Mouse (Mus musculus) myocyte (in vitro differentiated cells): ENCODE measurements at regions not wholly inside any gene's neighbourhood (a gene's known extent, or its start where the extent isn't known, plus 50 kb on each side); places are given as distances from the start of the nearest gene placed in this dataset.

Experiments
- H3K27me3 ChIP-seq: one replicate; pipeline ENCODE4 v1.6.1; 2011; ENCODE audit not compliant: control insufficient read depth, insufficient read depth, insufficient read length
- H3K36me3 ChIP-seq: one replicate; pipeline ENCODE4 v1.6.1; 2011; ENCODE audit not compliant: control insufficient read depth, insufficient read depth
- H3K4me2 ChIP-seq: one replicate; pipeline ENCODE4 v1.6.1; 2011; ENCODE audit warnings: low read depth, control low read depth
- H3K4me3 ChIP-seq: one replicate; pipeline ENCODE4 v1.5.1; 2011; ENCODE audit warnings: mild to moderate bottlenecking, control low read depth, moderate library complexity
- H3K79me2 ChIP-seq: one replicate; pipeline ENCODE4 v1.6.1; 2011; ENCODE audit not compliant: control insufficient read depth, insufficient read depth
- H3ac ChIP-seq: one replicate; pipeline ENCODE4 v1.6.1; 2011; ENCODE audit not compliant: control insufficient read depth, insufficient read length
- CEBPB ChIP-seq: IDR thresholded peaks from 2 replicates; pipeline ENCODE4 v1.6.1; 2011; ENCODE audit warnings: mild to moderate bottlenecking, moderate library complexity; ENCODE audit not compliant: poor library complexity, insufficient read depth, severe bottlenecking
- E2F4 ChIP-seq: IDR thresholded peaks from one replicate; pipeline ENCODE4 v1.6.1; 2011; ENCODE audit warnings: mild to moderate bottlenecking, control low read depth, moderate library complexity; ENCODE audit not compliant: insufficient read depth
- MAX ChIP-seq: IDR thresholded peaks from one replicate; pipeline ENCODE4 v1.6.1; 2011; ENCODE audit warnings: low read depth, mild to moderate bottlenecking, control low read depth
- MYOD1 ChIP-seq, 3 experiments: IDR thresholded peaks; one replicate each; pipeline ENCODE4 v1.6.1; 2011; ENCODE audit warnings: control low read depth in 2 of 3, low read depth in 2 of 3, mild to moderate bottlenecking in 2 of 3, moderate library complexity in 1 of 3; ENCODE audit not compliant: insufficient read length in 2 of 3, control insufficient read depth in 1 of 3
- MYOG ChIP-seq, 3 experiments: IDR thresholded peaks; one replicate each; pipeline ENCODE4 v1.6.1; 2011; ENCODE audit warnings: control low read depth in 2 of 3, low read depth in 2 of 3, mild to moderate bottlenecking in 2 of 3; ENCODE audit not compliant: insufficient read length in 2 of 3, control insufficient read depth in 1 of 3, insufficient read depth in 1 of 3
- POLR2A ChIP-seq: IDR thresholded peaks from one replicate; pipeline ENCODE4 v1.6.1; 2011; ENCODE audit warnings: low read depth, mild to moderate bottlenecking, control low read depth, moderate library complexity; ENCODE audit not compliant: insufficient read length
- POLR2AphosphoS2 ChIP-seq: IDR thresholded peaks from one replicate; pipeline ENCODE4 v1.6.1; 2011; ENCODE audit warnings: low read depth, control low read depth; ENCODE audit not compliant: insufficient read length
- REST ChIP-seq: IDR thresholded peaks from one replicate; pipeline ENCODE4 v1.6.1; 2011; ENCODE audit warnings: mild to moderate bottlenecking, control low read depth, moderate library complexity; ENCODE audit not compliant: insufficient read depth, insufficient read length
- SRF ChIP-seq: IDR thresholded peaks from one replicate; pipeline ENCODE4 v1.6.1; 2011; ENCODE audit warnings: low read depth; ENCODE audit not compliant: control insufficient read depth, insufficient read length
- TCF12 ChIP-seq: IDR thresholded peaks from one replicate; pipeline ENCODE4 v1.6.1; 2011; ENCODE audit warnings: mild to moderate bottlenecking, control low read depth; ENCODE audit not compliant: poor library complexity, insufficient read depth, severe bottlenecking
- TCF3 ChIP-seq: IDR thresholded peaks from one replicate; pipeline ENCODE4 v1.6.1; 2011; ENCODE audit warnings: low read depth, control low read depth; ENCODE audit not compliant: insufficient read length
- USF1 ChIP-seq: IDR thresholded peaks from one replicate; pipeline ENCODE4 v1.6.1; 2011; ENCODE audit warnings: low read depth, mild to moderate bottlenecking, control low read depth, moderate library complexity

DNA sequence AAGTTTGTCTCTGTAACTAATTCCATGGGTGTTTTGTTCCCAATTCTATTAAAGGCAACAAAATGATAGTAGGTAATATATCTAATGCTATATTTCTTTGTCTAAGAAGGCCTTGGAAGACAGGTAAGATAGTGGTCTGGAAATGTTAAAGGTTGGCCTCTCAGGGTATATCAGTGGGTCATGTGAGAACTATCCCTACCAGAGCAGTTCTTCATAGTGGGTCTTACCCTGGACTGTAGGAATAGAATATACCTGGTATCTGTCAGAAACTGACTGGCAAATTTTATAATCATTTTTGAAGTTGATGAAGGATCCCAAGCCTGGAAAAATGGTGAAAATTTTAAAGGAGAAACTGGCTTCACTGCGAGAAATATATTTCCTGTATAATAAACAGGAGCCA lies 509.5 kb upstream of the Ndn start:
- H3ac ChIP-seq: no peak overlapping the region
- no peaks in the 10 kb centered on the region for H3K27me3 ChIP-seq
- no peaks in the 10 kb centered on the region for H3K79me2 ChIP-seq
- no peak overlapping the region for H3K4me2 ChIP-seq
- no peak for TF ChIP-seq MYOD1 (IDR thresholded peaks at IDR 0.05; ENCODE audit: control insufficient read depth in 1 of 3, insufficient read length in 2 of 3, low read depth in 2 of 3)
- TF ChIP-seq TCF12: no peak
- no peak for TF ChIP-seq SRF
- no peak for TF ChIP-seq USF1
- TF ChIP-seq E2F4: no peak
- TF ChIP-seq TCF3: no peak
- no peak for TF ChIP-seq POLR2A
- TF ChIP-seq MAX: no peak
- no peak for TF ChIP-seq CEBPB
- no peak for TF ChIP-seq POLR2AphosphoS2
- no peak for TF ChIP-seq REST
- no peak for TF ChIP-seq MYOG (IDR thresholded peaks at IDR 0.05; ENCODE audit: control insufficient read depth in 1 of 3, insufficient read depth in 1 of 3, insufficient read length in 2 of 3, low read depth in 2 of 3)
- H3K4me3 ChIP-seq: no peak overlapping the region
- no peaks in the 10 kb centered on the region for H3K36me3 ChIP-seq

GRCm38 (mm10) chr7:61837240-61837639 lies 509.1 kb upstream of the Ndn start:
- H3ac ChIP-seq: no peak overlapping the region
- TF ChIP-seq MYOG (IDR thresholded peaks at IDR 0.05; ENCODE audit: control insufficient read depth in 1 of 3, insufficient read depth in 1 of 3, insufficient read length in 2 of 3, low read depth in 2 of 3) (no peak), TCF12 (no peak), E2F4 (no peak), POLR2AphosphoS2 (no peak), MAX (no peak), TCF3 (no peak)
- no peaks in the 10 kb centered on the region for H3K79me2 ChIP-seq
- no peaks in the 10 kb centered on the region for H3K27me3 ChIP-seq
- no peaks in the 10 kb centered on the region for H3K36me3 ChIP-seq
- H3K4me2 ChIP-seq: no peak overlapping the region
- H3K4me3 ChIP-seq: no peak overlapping the region

DNA sequence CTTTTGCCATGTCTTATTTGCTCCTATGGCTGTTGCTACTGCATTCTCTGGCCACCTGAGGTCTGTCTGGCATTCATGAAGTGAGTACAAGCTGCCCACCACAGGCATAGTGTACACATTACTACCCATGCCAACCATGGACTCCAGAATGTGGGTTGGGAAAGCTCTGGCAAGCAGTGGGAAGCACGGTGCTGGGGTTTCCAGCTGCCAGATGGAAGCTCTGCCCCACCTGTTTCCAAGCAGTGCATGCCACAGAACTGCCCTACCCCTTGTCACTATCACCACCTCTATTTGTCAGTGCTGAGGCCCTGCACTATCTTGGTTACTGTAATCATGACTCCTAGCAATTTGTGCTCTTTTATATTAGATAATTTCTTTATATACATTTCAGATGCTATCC lies 494.4 kb upstream of the Ndn start:
- no peaks in the 10 kb centered on the region for H3K79me2 ChIP-seq
- H3K4me3 ChIP-seq: no peak overlapping the region
- TF ChIP-seq POLR2A (no peak), MYOG (IDR thresholded peaks at IDR 0.05; ENCODE audit: control insufficient read depth in 1 of 3, insufficient read depth in 1 of 3, insufficient read length in 2 of 3, low read depth in 2 of 3) (peak in 2 of 3 experiments; percentile 6 to 84), SRF (no peak), TCF3 (no peak), TCF12 (no peak), MYOD1 (IDR thresholded peaks at IDR 0.05; ENCODE audit: control insufficient read depth in 1 of 3, insufficient read length in 2 of 3, low read depth in 2 of 3) (peak in 1 of 3 experiments; percentile 83), MAX (no peak), CEBPB (no peak), USF1 (no peak), E2F4 (no peak)
- no peaks in the 10 kb centered on the region for H3K36me3 ChIP-seq
- H3ac ChIP-seq: no peak overlapping the region
- H3K27me3 ChIP-seq: no peaks in the 10 kb centered on the region
- H3K4me2 ChIP-seq: no peak overlapping the region

GRCm38 (mm10) chr7:61864517-61864916 lies 481.9 kb upstream of the Ndn start:
- H3K4me3 ChIP-seq: no peak overlapping the region
- H3K79me2 ChIP-seq: no peaks in the 10 kb centered on the region
- no peak for TF ChIP-seq TCF3
- H3K27me3 ChIP-seq: no peaks in the 10 kb centered on the region
- H3K4me2 ChIP-seq: no peak overlapping the region
- no peaks in the 10 kb centered on the region for H3K36me3 ChIP-seq
- H3ac ChIP-seq: no peak overlapping the region

GRCm38 (mm10) chr7:61866376-61866775 lies 480.0 kb upstream of the Ndn start:
- no peaks in the 10 kb centered on the region for H3K36me3 ChIP-seq
- TF ChIP-seq MYOG (IDR thresholded peaks at IDR 0.05; ENCODE audit: control insufficient read depth in 1 of 3, insufficient read depth in 1 of 3, insufficient read length in 2 of 3, low read depth in 2 of 3): no peak
- no peak for TF ChIP-seq POLR2AphosphoS2
- TF ChIP-seq TCF3: no peak
- no peak for TF ChIP-seq MAX
- TF ChIP-seq E2F4: no peak
- TF ChIP-seq SRF: no peak
- no peaks in the 10 kb centered on the region for H3K27me3 ChIP-seq
- H3K4me2 ChIP-seq: no peak overlapping the region
- H3K79me2 ChIP-seq: no peaks in the 10 kb centered on the region
- no peak overlapping the region for H3K4me3 ChIP-seq
- no peak overlapping the region for H3ac ChIP-seq

DNA sequence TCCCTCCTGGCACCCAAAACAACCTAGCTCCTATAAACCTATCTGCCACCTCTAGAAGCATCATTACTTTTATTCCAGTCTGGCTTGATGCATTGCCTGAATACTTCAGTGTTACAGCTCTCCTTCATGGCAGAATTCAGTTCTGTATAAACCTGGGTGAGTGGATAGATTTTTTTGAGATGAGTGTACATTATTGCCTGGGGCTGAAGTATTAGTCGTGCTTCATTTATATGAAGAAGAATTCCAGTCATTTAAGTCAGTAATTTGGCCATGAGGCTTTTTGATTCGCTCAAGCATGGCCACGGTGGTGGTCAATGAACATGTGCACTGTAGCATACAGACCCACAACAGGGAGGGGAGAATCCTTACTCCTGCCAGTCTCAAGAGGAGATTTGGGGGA lies 470.1 kb upstream of the Ndn start:
- Histone ChIP-seq H3ac (no peak overlapping the region), H3K27me3 (no peaks in the 10 kb centered on the region), H3K4me2 (no peak overlapping the region), H3K4me3 (no peak overlapping the region), H3K36me3 (no peaks in the 10 kb centered on the region), H3K79me2 (no peaks in the 10 kb centered on the region)
- TF ChIP-seq SRF: no peak
- no peak for TF ChIP-seq MYOD1 (IDR thresholded peaks at IDR 0.05; ENCODE audit: control insufficient read depth in 1 of 3, insufficient read length in 2 of 3, low read depth in 2 of 3)
- TF ChIP-seq CEBPB: no peak
- no peak for TF ChIP-seq USF1
- no peak for TF ChIP-seq MAX
- TF ChIP-seq MYOG (IDR thresholded peaks at IDR 0.05; ENCODE audit: control insufficient read depth in 1 of 3, insufficient read depth in 1 of 3, insufficient read length in 2 of 3, low read depth in 2 of 3): no peak
- no peak for TF ChIP-seq TCF12
- no peak for TF ChIP-seq TCF3
- no peak for TF ChIP-seq POLR2AphosphoS2
- no peak for TF ChIP-seq E2F4
- no peak for TF ChIP-seq POLR2A
- no peak for TF ChIP-seq REST
